Mouse (Mus musculus) effector memory CD4-positive, alpha-beta T cell, adult 5 months (primary cell): ENCODE results near the gene Tnfrsf13c. TPM values are rescaled to one million over a fixed set of nuclear protein-coding genes. Genes with fewer than 3 reads are reported as not detected.

ENCODE experiments used
- polyA plus RNA-seq: library from polyadenylated mRNA; unstranded; fragments of 100-300 nt; shearing (Covaris generic); gene quantifications from one replicate; pipeline ENCODE4 v1.2.1, GENCODE M21; 2017

Gene Tnfrsf13c
- polyA plus RNA-seq, result 0.56 TPM

DNA sequence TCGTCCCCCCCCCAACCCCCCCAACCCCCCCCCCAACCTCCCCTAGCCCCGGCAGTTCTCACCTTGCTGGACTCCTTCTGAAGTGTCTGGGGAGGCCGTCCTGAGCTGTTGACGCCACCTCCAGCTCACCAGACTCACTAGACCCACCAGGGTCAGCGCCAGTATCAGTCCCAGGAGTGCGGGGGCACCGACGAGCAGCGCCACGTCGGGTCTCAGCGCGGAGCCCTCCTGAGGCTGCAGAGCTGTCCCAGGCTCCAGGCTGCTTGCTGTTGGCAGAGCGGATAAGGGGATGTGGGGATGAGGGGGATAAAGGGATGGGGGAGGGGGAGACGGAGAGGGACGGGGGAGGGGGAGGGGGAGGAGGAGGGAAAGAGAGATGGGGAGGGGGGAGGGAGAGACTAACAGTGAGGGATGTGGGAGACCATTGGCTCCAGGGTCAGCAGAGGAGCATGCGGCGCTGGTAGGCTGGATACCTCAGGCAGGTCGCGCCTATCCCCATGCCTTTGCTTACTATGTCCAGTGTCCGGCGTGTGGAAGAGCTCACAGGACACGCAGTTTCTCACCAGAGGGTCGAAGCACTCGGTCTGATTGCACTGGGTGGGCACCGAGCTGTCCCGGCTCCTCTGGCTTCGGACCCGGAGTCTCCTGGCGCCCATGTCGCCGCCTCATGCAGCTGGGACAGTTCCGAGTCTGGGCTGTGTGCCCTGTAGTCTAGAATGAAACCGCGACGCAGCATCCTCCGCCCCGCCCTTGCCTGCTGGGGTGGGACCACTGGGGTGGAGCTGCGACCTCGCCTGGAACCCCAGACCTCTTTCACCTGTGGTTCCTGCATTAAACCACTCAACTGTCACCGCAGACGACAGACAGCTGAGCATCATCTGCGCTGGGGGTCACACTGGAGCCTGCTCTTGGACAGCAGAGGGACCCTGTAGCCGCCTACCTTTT, at the start of gene Tnfrsf13c:
Gene Tnfrsf13c, minus strand, starts transcription at position 713 of the 945 bp plus-strand sequence.

DNA sequence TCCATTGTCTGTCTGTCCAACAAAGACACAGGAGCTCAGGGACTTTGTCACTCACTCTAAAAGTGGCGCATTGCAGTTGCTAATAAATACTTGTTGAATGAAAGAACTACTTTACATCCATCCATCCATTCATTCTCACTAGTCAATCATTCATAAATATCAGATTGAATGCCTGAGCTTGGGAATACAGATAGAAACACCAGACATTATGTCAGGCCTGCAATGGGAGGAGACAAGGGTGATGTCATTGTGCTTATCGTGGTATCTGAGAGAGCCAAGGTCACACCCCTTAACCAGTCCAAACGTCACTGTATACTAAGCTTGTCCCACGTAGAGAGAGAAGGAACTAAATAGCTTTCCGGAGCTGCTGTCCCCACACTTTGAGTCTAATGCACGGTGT, 27.9 kb upstream of the Tnfrsf13c start, which contains the start of gene 1500009C09Rik:
Gene 1500009C09Rik, plus strand, starts transcription at position 301 of the 400 bp plus-strand sequence.

DNA sequence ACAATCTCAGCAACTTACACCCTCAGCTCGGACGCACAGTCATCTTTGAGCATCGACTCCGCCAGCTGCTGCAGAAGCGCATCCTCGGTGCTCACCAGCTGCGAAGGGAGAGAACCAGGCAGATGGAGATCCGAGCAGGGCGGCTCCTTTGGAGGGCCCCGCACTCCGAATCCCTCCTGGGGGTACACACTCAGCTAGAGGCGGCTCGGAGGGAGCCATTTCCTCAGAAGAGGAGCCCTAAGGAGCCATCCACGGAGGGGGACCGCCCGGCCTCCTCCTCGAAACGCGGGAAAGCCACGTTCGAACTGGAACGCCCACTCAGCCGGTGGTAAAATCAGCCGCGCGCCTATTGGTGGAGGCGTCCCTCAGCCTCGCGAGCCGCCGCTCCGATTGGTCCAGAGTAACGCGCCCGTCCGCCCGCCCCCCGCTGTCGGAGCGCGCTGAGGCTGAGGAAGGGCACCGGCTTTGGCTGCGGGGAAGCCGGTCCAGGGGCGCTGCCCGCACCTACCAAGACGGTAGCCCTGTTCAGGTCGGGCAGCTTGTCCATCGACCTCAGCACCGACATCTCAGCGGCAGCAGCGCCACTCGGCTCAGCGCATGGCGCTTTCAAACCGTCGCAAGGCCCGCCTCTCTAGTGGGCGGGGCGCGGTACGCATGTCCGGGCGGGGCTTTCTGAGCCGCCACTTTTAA, 20.1 kb upstream of the Tnfrsf13c start, which contains the start of gene Cenpm:
Gene Cenpm, minus strand, starts transcription at position 634 of the 690 bp plus-strand sequence.

DNA sequence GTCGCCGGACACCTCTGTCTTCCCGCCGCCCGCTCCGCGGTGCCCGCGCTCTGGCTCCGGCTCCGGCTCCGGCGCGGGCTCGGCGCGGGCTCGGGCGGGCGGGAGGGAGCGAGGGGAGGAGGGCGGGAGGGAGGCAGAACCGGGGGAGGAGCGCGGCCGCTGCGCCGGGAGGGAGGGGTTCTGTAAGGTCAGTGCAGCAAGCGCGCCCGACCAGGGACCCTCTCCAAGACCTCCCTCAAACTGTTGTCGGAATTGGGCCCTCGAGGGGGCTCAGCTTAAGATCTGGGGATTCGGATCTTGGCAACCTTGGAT, 11.5 kb downstream of the Tnfrsf13c start, which contains the start of gene Shisa8:
Gene Shisa8, minus strand, starts transcription at position 64 of the 312 bp plus-strand sequence.

Other genes starting within 250 kb of the Tnfrsf13c start
- gene 1700029P11Rik, start 243.8 kb downstream of the Tnfrsf13c start, polyA plus RNA-seq, result not detected
- 36.4 TPM for gene Xrcc6, start 236.5 kb downstream of the Tnfrsf13c start, polyA plus RNA-seq
- gene Desi1, start 190.5 kb downstream of the Tnfrsf13c start, polyA plus RNA-seq, result 29.9 TPM
- 238 TPM for gene Snu13, start 176.8 kb downstream of the Tnfrsf13c start, polyA plus RNA-seq
- gene 4930407I10Rik, start 165.2 kb downstream of the Tnfrsf13c start, polyA plus RNA-seq, result not detected
- not detected for gene Mei1, start 154.4 kb downstream of the Tnfrsf13c start, polyA plus RNA-seq
- gene Ccdc134, start 96.4 kb downstream of the Tnfrsf13c start, polyA plus RNA-seq, result 31.0 TPM
- gene Srebf2, start 77.2 kb downstream of the Tnfrsf13c start, polyA plus RNA-seq, result 179 TPM
- not detected for gene Shisa8, start 11.6 kb downstream of the Tnfrsf13c start, polyA plus RNA-seq
- gene Cenpm, start 20.4 kb upstream of the Tnfrsf13c start, polyA plus RNA-seq, result 0.84 TPM
- gene 1500009C09Rik, start 28.0 kb upstream of the Tnfrsf13c start, polyA plus RNA-seq, result not detected
- gene Sept3, start 50.5 kb upstream of the Tnfrsf13c start, polyA plus RNA-seq, result not detected
- gene Wbp2nl, start 74.6 kb upstream of the Tnfrsf13c start, polyA plus RNA-seq, result not detected
- gene Naga, start 114.6 kb upstream of the Tnfrsf13c start, polyA plus RNA-seq, result 31.6 TPM
- 0.26 TPM for gene Pheta2, start 114.6 kb upstream of the Tnfrsf13c start, polyA plus RNA-seq
- 159 TPM for gene Smdt1, start 114.6 kb upstream of the Tnfrsf13c start, polyA plus RNA-seq
- gene Ndufa6, start 130.0 kb upstream of the Tnfrsf13c start, polyA plus RNA-seq, result 256 TPM
- gene Cyp2d22, start 155.9 kb upstream of the Tnfrsf13c start, polyA plus RNA-seq, result 4.3 TPM
- gene Cyp2d11, start 169.7 kb upstream of the Tnfrsf13c start, polyA plus RNA-seq, result not detected
- not detected for gene Cyp2d10, start 182.8 kb upstream of the Tnfrsf13c start, polyA plus RNA-seq
- not detected for gene Cyp2d9, start 209.1 kb upstream of the Tnfrsf13c start, polyA plus RNA-seq